Mouse (Mus musculus) regulatory T cell (primary cell): Measurements from ENCODE around the gene Gm8914.

Source experiments
- in situ Hi-C: fragments of 300-600 bp; cut with MboI, MseI; formaldehyde crosslinking; loops from one replicate; pipeline ENCODE4 v1.15.1; 2025; ENCODE audit warnings: high pct_unique_total_duplicates

Gene Gm8914

GRCm38 (mm10) chrX:91479826-91480225, at the start of gene Gm8914:
Gene Gm8914, plus strand, starts transcription at chrX:91480126.
- in situ Hi-C loops, result loop anchor here (5.0 kb wide), 1 partner anchor 452 kb away; no protein-coding TSS in a partner anchor
